Mouse (Mus musculus): ENCODE data around the gene Gm9195. TPM values are rescaled to one million over a fixed set of nuclear protein-coding genes. Genes with fewer than 3 reads are reported as not detected.
A peak's percentile ranks its signal among the peaks of the same experiment; 100 is the strongest.

The Gm9195 gene
- not detected in 2 replicates for polyA plus RNA-seq (2015; fragmentation: Nextera tagmentation; extraction: Ambion mirVana)

DNA sequence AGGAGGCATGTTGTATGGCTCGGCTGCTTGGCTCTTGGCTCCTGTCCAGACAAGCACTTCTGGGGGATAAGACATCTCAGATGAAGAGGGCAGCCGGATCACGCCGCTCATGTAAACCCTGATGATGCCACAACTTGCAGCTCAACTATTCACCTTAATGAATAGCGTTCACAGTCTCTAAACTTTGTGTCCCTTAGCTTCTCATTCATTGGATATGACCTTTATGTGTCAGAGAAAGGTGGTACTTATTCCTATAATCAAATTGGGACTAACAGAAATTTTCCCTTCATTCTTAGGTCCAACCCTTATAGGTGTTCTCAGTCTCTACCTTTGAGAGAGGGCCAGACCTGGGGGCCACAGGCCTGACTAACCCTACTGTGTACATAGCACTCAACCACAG, at the start of gene Gm9195:
Gene Gm9195, minus strand, starts transcription at position 101 of the 400 bp plus-strand sequence.
- Histone ChIP-seq H3K9me3 (replicated peaks) (no peaks in the 10 kb centered on the region), H3K4me3 (replicated peaks) (no peak within 1 kb of the TSS), H3K4me1 (replicated peaks) (no peaks in the 10 kb centered on the region), H3K27me3 (no peaks in the 10 kb centered on the region), H3K36me3 (no peaks in the 10 kb centered on the region), H3K9ac (no peak within 1 kb of the TSS), H3K27ac (no peak within 1 kb of the TSS), H3K4me2 (no peak within 1 kb of the TSS)
- WGBS (ENCODE audit: insufficient replicate concordance) = 72% methylated on average over 5 of the region's 5 CpGs
- DNase-seq = no peak
- ATAC-seq (ENCODE audit: low read depth) = no peak

- DNase-seq (no peak), ATAC-seq (ENCODE audit: low read depth) (peak; percentile 26; the same call in 1 of the 2 replicates)
- peaks cover 9% of the 10 kb centered on the region for H3K4me1 ChIP-seq (replicated peaks)
- no peak overlapping the region for H3K4me2 ChIP-seq
- no peak overlapping the region for H3K9ac ChIP-seq
- no peaks in the 10 kb centered on the region for H3K9me3 ChIP-seq (replicated peaks)
- H3K27me3 ChIP-seq = peaks cover 21% of the 10 kb centered on the region
- 71% methylated on average over 5 of the region's 5 CpGs for WGBS (ENCODE audit: insufficient replicate concordance)
- no peak overlapping the region for H3K4me3 ChIP-seq (replicated peaks)
- H3K27ac ChIP-seq = no peak overlapping the region
- peaks cover 18% of the 10 kb centered on the region; the same call in 1 of the 2 replicates for H3K36me3 ChIP-seq
These were observed 44.9 kb upstream of the Gm9195 start for GRCm38 (mm10) chr14:72536392-72537017.

DNA sequence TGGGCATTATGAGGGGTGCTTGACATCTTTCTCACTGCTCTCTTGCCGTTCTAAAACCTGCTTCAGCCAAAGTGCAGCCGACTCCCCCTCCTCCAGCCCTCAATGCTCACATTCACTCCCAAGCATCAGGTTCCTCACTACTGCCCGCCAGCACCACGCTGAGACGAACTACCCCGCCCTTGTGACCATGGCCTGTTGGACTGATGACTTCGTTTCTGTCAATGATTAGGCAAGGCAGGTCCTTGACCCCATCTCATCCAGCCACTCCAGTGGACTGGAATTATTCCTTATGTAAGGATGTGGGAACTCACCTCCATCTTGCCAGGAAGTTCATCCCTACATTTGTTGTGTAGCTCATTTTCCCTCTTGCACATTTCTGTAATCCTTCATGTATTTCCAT, 42.2 kb upstream of the Gm9195 start:
- no peak for ATAC-seq (ENCODE audit: low read depth)
- Histone ChIP-seq H3K27me3 (peaks cover 44% of the 10 kb centered on the region), H3K36me3 (0 out of 2 replicates have a peak, but pooled peaks cover under 1% of the 10 kb centered on the region), H3K9me3 (replicated peaks) (no peaks in the 10 kb centered on the region), H3K4me3 (replicated peaks) (no peak overlapping the region), H3K4me1 (replicated peaks) (peaks cover 9% of the 10 kb centered on the region), H3K9ac (no peak overlapping the region), H3K27ac (no peak overlapping the region), H3K4me2 (no peak overlapping the region)
- DNase-seq = no peak
- WGBS (ENCODE audit: insufficient replicate concordance) = 59% methylated on average over 7 of the region's 7 CpGs

- no peak for DNase-seq
- no peak overlapping the region for H3K27ac ChIP-seq
- peaks cover 44% of the 10 kb centered on the region for H3K27me3 ChIP-seq
- H3K9ac ChIP-seq = no peak overlapping the region
- ATAC-seq (ENCODE audit: low read depth) = peak; percentile 43; the same call in 1 of the 2 replicates
- WGBS (ENCODE audit: insufficient replicate concordance) = 4% methylated on average over 54 of the region's 54 CpGs
- peaks cover 9% of the 10 kb centered on the region for H3K4me1 ChIP-seq (replicated peaks)
- H3K9me3 ChIP-seq (replicated peaks) = no peaks in the 10 kb centered on the region
- peak overlapping the region; percentile 38 for H3K4me3 ChIP-seq (replicated peaks)
- H3K4me2 ChIP-seq = peak overlapping the region; percentile 55
- H3K36me3 ChIP-seq = no peaks in the 10 kb centered on the region
These were observed 40.6 kb upstream of the Gm9195 start for GRCm38 (mm10) chr14:72532028-72532917.

DNA sequence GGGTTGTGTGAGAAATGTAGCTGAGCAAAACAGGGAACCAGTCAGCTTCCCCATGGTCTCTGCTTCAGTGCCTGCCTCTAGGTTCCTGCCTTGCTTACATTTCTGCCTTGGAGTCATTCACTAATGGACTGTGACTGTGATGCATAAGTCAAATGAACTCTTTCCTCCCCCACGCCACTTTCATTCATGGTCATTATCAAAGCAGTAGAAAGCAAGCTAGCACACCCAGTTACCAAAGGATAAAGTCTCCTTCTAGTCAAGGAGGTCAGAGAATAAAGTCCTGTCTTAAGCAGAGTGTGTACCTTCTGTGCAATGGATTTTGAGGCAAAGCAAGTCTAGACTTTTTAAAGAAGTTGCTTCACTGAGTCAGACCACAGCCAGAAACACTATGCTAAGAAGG, 35.5 kb upstream of the Gm9195 start:
- no peak overlapping the region for H3K9ac ChIP-seq
- 53% methylated on average over 1 of the region's 1 CpGs for WGBS (ENCODE audit: insufficient replicate concordance)
- no peak for DNase-seq

GRCm38 (mm10) chr14:72519561-72519960, 27.9 kb upstream of the Gm9195 start:
- no peak for ATAC-seq (ENCODE audit: low read depth)
- no peaks in the 10 kb centered on the region for H3K27me3 ChIP-seq
- no peaks in the 10 kb centered on the region for H3K9me3 ChIP-seq (replicated peaks)

More for the DNA sequence above, 35.5 kb upstream of the Gm9195 start:
- Histone ChIP-seq H3K9me3 (replicated peaks) (no peaks in the 10 kb centered on the region), H3K27me3 (peaks cover 29% of the 10 kb centered on the region), H3K4me1 (replicated peaks) (peaks cover 4% of the 10 kb centered on the region), H3K4me3 (replicated peaks) (no peak overlapping the region), H3K36me3 (no peaks in the 10 kb centered on the region), H3K27ac (no peak overlapping the region), H3K4me2 (no peak overlapping the region)
- no peak for ATAC-seq (ENCODE audit: low read depth)

DNA sequence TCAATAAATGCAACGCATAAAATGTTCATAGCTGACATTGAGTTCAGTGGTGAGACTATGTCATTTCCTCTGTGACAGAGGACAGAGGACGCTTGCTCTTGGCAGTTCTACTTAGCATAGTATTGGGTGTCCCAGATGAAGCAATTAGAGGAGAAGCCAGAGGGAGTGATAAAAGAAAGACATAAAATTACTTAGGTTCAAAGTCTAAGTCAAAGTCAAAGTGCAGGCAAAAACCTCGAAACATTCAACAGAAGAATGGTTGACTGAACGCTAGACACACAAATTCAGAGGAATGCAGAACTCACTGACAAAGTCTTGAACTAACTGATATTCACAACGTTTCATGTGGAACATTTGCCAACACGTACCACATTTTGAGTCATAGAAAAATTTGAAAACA, 27.1 kb upstream of the Gm9195 start:
- Histone ChIP-seq H3K4me1 (replicated peaks) (no peaks in the 10 kb centered on the region), H3K36me3 (no peaks in the 10 kb centered on the region), H3K4me3 (replicated peaks) (no peak overlapping the region), H3K9me3 (replicated peaks) (no peaks in the 10 kb centered on the region), H3K4me2 (no peak overlapping the region), H3K9ac (no peak overlapping the region), H3K27ac (no peak overlapping the region), H3K27me3 (no peaks in the 10 kb centered on the region)
- WGBS (ENCODE audit: insufficient replicate concordance) = 57% methylated on average over 6 of the region's 6 CpGs
- no peak for DNase-seq
- no peak for ATAC-seq (ENCODE audit: low read depth)

More at GRCm38 (mm10) chr14:72519561-72519960, 27.9 kb upstream of the Gm9195 start:
- 32% methylated on average over 2 of the region's 2 CpGs for WGBS (ENCODE audit: insufficient replicate concordance)
- H3K4me2 ChIP-seq = no peak overlapping the region
- DNase-seq = no peak
- no peak overlapping the region for H3K9ac ChIP-seq
- H3K4me3 ChIP-seq (replicated peaks) = no peak overlapping the region
- no peaks in the 10 kb centered on the region for H3K4me1 ChIP-seq (replicated peaks)
- no peak overlapping the region for H3K27ac ChIP-seq
- H3K36me3 ChIP-seq = no peaks in the 10 kb centered on the region

GRCm38 (mm10) chr14:72516376-72516775, 24.7 kb upstream of the Gm9195 start:
- Histone ChIP-seq H3K27me3 (no peaks in the 10 kb centered on the region), H3K9me3 (replicated peaks) (no peaks in the 10 kb centered on the region), H3K4me2 (no peak overlapping the region), H3K9ac (no peak overlapping the region), H3K27ac (no peak overlapping the region), H3K4me3 (replicated peaks) (no peak overlapping the region), H3K4me1 (replicated peaks) (no peaks in the 10 kb centered on the region), H3K36me3 (no peaks in the 10 kb centered on the region)
- no peak for ATAC-seq (ENCODE audit: low read depth)
- WGBS (ENCODE audit: insufficient replicate concordance) = 35% methylated on average over 5 of the region's 5 CpGs
- DNase-seq = no peak

DNA sequence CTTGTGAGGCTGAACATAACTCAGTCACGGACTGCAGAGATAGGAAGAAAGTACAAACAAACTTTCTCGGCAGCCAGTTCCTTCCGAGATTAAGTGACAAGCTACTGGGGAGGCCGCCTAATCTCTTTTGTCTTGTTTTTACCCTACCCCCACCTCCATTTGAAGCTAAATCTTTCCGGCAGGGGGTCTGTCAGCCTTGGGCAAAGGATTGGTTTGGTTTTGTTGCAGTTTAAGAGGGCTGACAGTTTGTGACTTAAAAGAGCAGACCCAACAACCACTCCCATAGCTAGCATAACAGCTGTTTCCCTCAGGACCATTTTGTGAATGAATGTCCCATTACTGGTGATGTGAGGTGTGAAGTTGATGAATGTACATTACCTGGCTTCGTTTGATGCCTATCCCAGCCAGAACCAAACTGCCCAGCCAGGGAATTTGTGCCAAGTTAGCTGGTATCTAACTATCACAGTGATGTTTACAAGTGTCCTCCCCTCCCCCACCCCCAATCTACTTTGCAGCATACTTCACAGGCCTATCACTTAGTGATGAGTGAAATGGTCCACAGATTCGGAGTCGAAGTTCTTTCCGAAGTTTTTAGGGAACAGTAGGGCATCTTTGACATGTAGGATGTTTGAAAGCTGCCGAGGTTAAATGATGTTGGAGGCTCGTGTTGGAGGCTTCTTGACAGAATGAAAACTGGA, 15.2 kb upstream of the Gm9195 start:
- Histone ChIP-seq H3K27me3 (no peaks in the 10 kb centered on the region), H3K36me3 (no peaks in the 10 kb centered on the region), H3K4me3 (replicated peaks) (peak overlapping the region; percentile 32; the same call in 1 of the 2 replicates), H3K27ac (no peak overlapping the region), H3K4me1 (replicated peaks) (no peaks in the 10 kb centered on the region), H3K4me2 (peak overlapping the region; percentile 48), H3K9me3 (replicated peaks) (no peaks in the 10 kb centered on the region), H3K9ac (no peak overlapping the region)
- 16% methylated on average over 11 of the region's 11 CpGs for WGBS (ENCODE audit: insufficient replicate concordance)
- DNase-seq (no peak), ATAC-seq (ENCODE audit: low read depth) (no peak)

GRCm38 (mm10) chr14:72506018-72506722, 14.5 kb upstream of the Gm9195 start:
- 10% methylated on average over 12 of the region's 12 CpGs for WGBS (ENCODE audit: insufficient replicate concordance)
- H3K4me3 ChIP-seq (replicated peaks) = peak overlapping the region; percentile 32
- H3K36me3 ChIP-seq = no peaks in the 10 kb centered on the region
- H3K4me1 ChIP-seq (replicated peaks) = no peaks in the 10 kb centered on the region
- no peak overlapping the region for H3K9ac ChIP-seq
- H3K4me2 ChIP-seq = peak overlapping the region; percentile 48
- DNase-seq (no peak), ATAC-seq (ENCODE audit: low read depth) (no peak)
- no peaks in the 10 kb centered on the region for H3K9me3 ChIP-seq (replicated peaks)
- H3K27ac ChIP-seq = no peak overlapping the region
- no peaks in the 10 kb centered on the region for H3K27me3 ChIP-seq

DNA sequence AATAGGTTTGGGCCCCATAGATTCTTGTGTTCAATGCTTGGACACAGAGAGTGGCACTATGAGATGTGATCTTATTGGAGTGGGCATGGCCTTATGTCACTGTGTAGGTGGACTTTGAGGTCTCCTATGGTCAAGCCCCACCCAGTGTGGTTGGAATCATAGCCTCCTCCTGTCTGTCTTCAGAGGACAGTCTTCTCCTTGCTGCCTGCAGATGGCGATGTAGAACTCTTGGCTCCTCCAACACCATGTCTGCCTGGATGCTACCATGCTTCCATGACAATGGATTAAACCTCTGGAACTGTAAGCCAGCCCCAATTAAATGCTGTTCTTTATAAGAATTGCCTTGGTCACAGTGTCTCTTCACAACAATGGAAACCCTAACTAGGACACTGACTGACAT, 13.3 kb upstream of the Gm9195 start:
- no peak overlapping the region for H3K4me2 ChIP-seq
- no peaks in the 10 kb centered on the region for H3K4me1 ChIP-seq (replicated peaks)
- no peak for ATAC-seq (ENCODE audit: low read depth)
- 67% methylated on average over 1 of the region's 1 CpGs for WGBS (ENCODE audit: insufficient replicate concordance)
- H3K9me3 ChIP-seq (replicated peaks) = no peaks in the 10 kb centered on the region
- no peaks in the 10 kb centered on the region for H3K36me3 ChIP-seq
- H3K27me3 ChIP-seq = no peaks in the 10 kb centered on the region
- no peak for DNase-seq
- H3K4me3 ChIP-seq (replicated peaks) = no peak overlapping the region
- no peak overlapping the region for H3K27ac ChIP-seq
- H3K9ac ChIP-seq = no peak overlapping the region

All from liver, embryonic 13.5 days (tissue).